Mouse (Mus musculus): ENCODE measurements around the gene Shroom1.

Gene Shroom1

DNA sequence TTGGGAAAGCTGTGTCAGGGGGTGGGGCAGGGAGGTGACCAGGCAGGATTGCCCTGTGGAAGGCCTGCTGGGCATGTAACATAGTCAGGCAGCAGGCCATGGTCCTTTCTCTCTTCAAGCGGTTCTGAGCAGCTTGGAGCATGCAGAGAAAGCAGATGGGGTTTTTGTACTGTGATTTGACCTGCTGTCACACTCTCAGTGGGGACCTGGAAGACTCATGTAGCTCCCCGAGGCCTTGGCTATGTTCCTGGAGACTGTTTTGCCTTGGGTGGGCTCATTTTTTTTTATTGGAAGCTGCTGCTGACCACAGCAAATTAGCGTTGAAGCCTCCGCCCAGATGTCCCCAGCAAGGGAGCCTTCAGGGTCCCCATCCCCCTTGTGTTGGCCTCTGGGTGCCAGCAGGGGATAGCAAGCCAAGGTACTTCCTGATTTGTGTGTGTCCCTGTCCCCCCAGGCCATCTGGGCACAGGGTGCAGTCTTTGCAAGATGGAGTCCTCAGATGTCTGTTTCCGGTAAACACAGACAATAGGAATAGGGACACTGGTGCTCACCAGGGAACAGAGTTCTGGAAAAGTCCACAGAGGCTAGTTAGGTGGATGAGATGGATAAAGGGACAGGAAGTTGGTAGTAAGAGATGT is 48.1 kb downstream of the Shroom1 start:
- DNase-seq (ENCODE audit: extremely low read depth, insufficient read length, low spot score) = no peak

DNA sequence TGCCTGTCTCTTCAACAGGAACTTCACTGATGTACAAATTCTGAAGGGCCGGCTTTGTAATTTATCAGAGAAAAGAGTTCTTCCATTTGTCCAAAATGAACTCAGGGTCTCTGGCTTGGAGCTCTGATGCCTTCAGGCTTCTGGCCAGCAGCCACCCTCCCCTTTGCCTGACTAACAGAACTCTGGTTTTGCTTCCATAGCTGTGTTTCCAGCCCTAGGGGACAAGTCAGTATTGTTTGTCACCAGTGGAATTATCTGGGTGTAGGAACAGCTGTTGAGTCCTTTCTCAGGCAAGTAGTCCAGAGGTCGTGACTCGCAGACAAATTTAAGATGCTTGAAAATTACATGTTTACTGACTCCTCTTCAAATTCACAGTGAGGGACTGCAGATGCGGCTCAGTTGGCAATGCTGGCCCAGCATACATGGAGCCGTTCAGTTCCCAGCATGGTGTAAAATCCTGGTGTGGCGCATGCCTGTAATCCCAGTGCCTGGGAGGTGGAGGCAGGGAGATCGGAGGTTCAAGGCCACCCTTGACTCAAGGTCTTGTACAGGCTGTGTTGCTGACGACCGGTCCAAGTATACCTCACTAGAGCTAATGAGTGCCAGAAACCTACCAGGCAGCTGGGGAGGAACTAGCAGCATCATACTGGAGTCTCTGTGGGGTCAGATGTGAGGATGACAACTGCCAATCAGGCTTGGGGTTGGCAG is 50.2 kb downstream of the Shroom1 start:
- no peak for DNase-seq (ENCODE audit: extremely low read depth, insufficient read length, low spot score)

DNA sequence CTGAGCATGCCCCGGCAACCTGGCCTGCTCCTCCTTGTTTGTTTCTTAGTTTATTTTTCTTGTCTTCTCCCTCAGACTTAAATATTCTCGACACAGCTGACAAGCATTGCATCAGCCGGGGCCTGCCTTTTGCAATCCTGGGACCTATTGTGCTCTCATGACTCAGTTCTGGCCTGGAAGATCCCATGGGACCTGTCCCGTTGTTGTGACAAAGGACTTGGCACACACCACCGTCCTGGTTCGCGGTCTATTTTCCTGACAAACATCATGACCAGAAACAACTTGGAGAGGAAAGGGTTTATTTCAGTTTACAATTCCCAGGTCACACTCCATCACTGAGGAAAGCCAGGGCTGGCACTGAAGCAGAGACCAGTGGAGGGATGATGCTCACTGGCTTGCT is 51.1 kb downstream of the Shroom1 start:
- DNase-seq (ENCODE audit: extremely low read depth, insufficient read length, low spot score) = peak; percentile 82

DNA sequence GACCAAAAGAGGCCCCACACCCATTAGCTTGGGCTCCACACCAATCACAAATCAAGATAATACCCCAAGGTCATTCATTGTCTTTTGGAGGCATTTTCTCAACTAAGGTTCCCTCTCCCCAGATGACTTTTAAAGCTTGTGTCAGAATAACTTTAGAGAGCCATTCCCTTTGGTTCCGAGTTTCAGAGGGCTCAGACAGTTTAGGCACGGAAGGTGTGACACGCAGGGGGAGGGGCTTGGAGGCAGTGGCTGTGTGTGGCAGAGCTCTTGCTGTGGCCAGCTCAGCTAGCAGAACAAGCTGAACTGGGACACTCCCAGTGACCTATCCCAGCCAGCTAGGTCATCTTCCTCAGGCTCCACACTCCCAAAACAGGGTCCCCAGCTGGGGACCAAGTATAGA is 51.6 kb downstream of the Shroom1 start:
- DNase-seq (ENCODE audit: extremely low read depth, insufficient read length, low spot score) = peak; percentile 67

DNA sequence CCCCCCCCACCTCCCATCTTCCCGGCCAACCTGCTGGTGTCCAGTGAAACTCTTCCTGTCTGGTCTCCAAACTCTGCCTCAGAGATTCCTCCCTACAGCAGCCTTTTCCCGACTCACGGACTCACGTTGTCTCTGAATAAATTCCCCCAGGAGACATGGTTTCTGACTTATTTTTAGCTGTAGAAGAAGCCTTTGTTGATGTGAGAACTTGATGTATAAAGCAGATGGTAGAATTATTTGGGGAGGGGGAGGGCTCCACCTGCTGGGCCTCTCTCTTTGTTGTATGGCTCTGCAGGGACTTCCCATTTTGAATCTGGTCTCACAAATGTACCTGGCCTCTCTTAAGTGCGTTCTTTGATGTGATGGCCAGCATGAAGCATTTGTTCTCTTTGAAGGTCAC is 53.3 kb downstream of the Shroom1 start:
- DNase-seq (ENCODE audit: extremely low read depth, insufficient read length, low spot score) = no peak

DNA sequence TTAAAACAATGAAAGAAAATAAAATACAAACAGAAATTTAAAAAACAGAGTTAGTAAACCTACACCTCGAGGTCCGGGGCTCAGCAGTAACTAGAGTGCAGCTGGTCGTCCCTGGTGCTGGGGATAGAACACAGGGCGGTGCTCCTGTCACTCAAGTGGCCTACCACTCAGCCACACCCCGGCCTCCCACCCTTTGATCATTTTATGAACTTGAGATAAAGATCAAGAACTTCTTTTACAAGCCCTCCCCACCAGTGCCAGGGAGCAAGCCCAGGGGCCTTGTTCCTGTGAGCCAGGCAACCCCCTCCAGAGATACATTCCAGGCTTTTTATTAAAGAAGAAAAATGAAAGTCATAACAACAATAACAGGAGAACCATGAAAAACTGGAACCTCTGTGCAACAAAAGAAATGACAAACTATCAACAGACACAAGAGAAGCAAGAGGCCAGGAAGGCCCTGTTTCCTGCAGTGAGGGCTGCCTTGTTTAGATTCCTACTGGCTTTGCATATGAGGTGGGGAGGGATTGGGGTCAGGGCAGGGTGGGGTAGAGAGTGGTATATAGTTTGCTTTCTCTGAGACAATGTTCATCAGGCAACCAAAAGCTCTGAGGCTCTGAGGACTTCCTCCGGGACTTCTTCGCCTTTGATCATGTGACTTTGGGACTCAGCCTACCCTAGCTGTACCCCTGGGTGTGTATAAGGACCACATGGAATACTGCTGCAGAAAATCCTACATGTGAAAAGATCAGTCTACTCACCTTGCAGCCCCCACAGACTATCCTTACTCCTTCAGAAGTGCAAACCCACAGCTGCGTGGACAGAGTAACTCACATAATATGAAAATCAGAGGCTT is 60.0 kb downstream of the Shroom1 start:
- DNase-seq (ENCODE audit: extremely low read depth, insufficient read length, low spot score) = no peak
